Mouse (Mus musculus) embryonic facial prominence, embryonic 12.5 days (tissue): Measurements from ENCODE around the gene Glb1l. TPM values are rescaled to one million over a fixed set of nuclear protein-coding genes. Genes with fewer than 3 reads are reported as not detected.

Source experiments
- ATAC-seq: fragments of 200-750 bp; cut with Nextera tagmentation; 2 replicates; pipeline ENCODE4 v1.8.0; 2017; ENCODE audit not compliant: insufficient number of reproducible peaks, insufficient read depth, low FRiP score, low TSS enrichment
- H3K27ac ChIP-seq: fragments of 300-500 bp; sonication (generic); 2 replicates; pipeline ENCODE4 v1.5.1; 2016; ENCODE audit warnings: mild to moderate bottlenecking
- H3K27me3 ChIP-seq: fragments of 300-500 bp; sonication (generic); 2 replicates; pipeline ENCODE4 v1.6.1; 2016; ENCODE audit warnings: mild to moderate bottlenecking, moderate library complexity
- H3K36me3 ChIP-seq: fragments of 300-500 bp; sonication (generic); 2 replicates; pipeline ENCODE4 v1.6.1; 2016; ENCODE audit warnings: mild to moderate bottlenecking
- H3K4me1 ChIP-seq: fragments of 300-500 bp; sonication (generic); 2 replicates; pipeline ENCODE4 v1.6.1; 2016
- H3K4me2 ChIP-seq: fragments of 300-500 bp; sonication (generic); replicated peaks from 2 replicates; pipeline ENCODE4 v1.6.1; 2016; ENCODE audit warnings: mild to moderate bottlenecking, moderate library complexity
- H3K4me3 ChIP-seq: fragments of 300-500 bp; sonication (generic); 2 replicates; pipeline ENCODE4 v1.5.1; 2016; ENCODE audit warnings: mild to moderate bottlenecking
- H3K9ac ChIP-seq: fragments of 300-500 bp; sonication (generic); 2 replicates; pipeline ENCODE4 v1.6.1; 2016; ENCODE audit warnings: mild to moderate bottlenecking, moderate library complexity
- H3K9me3 ChIP-seq: fragments of 300-500 bp; sonication (generic); 2 replicates; pipeline ENCODE4 v1.6.1; 2016; ENCODE audit warnings: mild to moderate bottlenecking, moderate library complexity
- WGBS: fragments of 180-500 bp; shearing (Covaris S2); methylation state at CpG from one replicate; pipeline ENCODE4 v1.1.7; 2016; 5-methylcytosine and 5-hydroxymethylcytosine counted together
- polyA plus RNA-seq: library from polyadenylated mRNA; unstranded; fragments of >200 nt; fragmentation: Nextera tagmentation; extraction: Ambion mirVana; gene quantifications from 2 replicates; pipeline ENCODE4 v1.2.1, GENCODE M21; 2016

Glb1l gene
- polyA plus RNA-seq, 1 experiment from 2014 or later, result 21.7 TPM

DNA sequence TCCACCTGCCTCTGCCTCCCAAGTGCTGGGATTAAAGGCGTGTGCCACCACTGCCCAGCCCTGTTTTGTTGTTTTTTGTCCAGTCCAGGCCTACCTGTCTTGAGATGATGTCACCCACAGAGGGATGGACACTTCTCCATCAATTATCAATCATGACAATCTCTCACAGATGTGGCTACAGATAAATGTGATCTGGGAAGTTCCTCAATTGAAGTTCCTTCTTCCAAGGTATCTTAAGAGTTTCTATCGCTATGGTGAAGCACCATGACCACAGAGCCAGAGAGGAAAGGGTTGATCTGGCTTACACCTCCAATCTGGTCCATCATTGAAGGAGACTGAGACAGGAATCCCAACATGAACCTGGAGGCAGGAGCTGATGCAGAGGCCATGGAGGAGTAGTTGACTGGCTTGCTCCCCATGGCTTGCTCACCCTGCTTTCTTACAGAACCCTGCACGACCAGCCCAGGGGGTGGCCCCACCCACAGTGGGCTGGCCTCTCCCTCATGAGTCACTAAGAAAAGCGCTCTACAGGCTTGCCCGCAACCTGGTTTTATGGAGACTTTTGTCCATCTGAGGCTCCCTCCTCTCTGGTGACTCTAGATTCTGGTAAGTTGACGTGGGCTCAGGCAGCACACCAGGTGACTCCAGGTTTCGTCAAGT, 19.9 kb upstream of the Glb1l start:
- Histone ChIP-seq H3K9me3 (no peaks in the 10 kb centered on the region), H3K4me1 (no peaks in the 10 kb centered on the region), H3K27me3 (0 out of 2 replicates have a peak, but pooled peaks cover 2% of the 10 kb centered on the region), H3K27ac (no peak overlapping the region), H3K36me3 (no peaks in the 10 kb centered on the region), H3K4me2 (no peak overlapping the region), H3K9ac (no peak overlapping the region), H3K4me3 (no peak overlapping the region)
- WGBS, result 72% methylated on average over 7 of the region's 7 CpGs
- ATAC-seq, result no peak

DNA sequence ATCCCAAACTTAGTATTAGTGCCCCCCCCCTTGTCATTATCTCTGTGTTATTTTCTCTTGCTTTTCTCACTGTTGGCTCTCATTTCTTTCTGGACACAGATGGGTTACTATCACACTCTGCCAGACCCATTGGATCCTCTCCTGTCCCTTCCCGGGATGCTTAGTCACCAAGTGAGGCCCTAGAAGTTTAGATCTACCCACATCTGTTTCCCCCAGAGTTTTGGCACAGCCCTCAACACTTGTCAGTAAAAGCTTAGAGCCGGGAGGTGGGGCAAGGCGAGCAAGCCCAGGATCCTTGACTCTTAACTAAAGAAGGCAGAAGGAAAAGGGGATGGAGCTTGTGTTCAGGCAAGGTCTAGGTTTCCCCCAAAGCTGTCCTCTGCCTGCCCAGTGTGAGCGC, 18.5 kb upstream of the Glb1l start:
- H3K4me2 ChIP-seq, result no peak overlapping the region
- no peak overlapping the region for H3K4me3 ChIP-seq
- H3K27ac ChIP-seq, result no peak overlapping the region
- H3K9me3 ChIP-seq, result no peaks in the 10 kb centered on the region
- H3K27me3 ChIP-seq, result 0 out of 2 replicates have a peak, but pooled peaks cover 2% of the 10 kb centered on the region
- ATAC-seq, result no peak
- no peaks in the 10 kb centered on the region for H3K36me3 ChIP-seq
- no peaks in the 10 kb centered on the region for H3K4me1 ChIP-seq
- H3K9ac ChIP-seq, result no peak overlapping the region
- WGBS, result 71% methylated on average over 4 of the region's 4 CpGs

DNA sequence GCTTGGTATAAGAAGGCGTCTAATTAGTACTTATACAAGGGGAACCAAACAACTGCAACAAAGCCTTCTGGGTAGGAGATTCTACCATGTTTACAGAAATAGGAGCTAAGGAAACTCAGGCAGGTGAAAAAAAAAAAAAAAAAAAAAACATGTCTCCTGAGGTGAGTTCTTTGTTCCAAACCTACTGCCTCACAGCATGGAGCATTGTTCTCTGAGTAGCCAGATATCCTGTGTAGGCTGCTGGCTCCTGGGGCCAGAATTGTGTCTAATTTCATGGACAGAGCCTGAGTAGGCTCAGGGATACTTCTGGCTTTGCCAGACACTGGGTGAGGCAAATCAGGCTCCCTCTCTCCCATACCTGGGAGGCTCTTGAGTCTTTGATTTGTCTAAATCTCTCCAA, 17.0 kb upstream of the Glb1l start:
- 79% methylated on average over 1 of the region's 1 CpGs for WGBS
- H3K27ac ChIP-seq, result no peak overlapping the region
- no peaks in the 10 kb centered on the region for H3K36me3 ChIP-seq
- no peaks in the 10 kb centered on the region for H3K9me3 ChIP-seq
- H3K27me3 ChIP-seq, result 0 out of 2 replicates have a peak, but pooled peaks cover 2% of the 10 kb centered on the region
- no peak overlapping the region for H3K9ac ChIP-seq
- no peak for ATAC-seq
- H3K4me3 ChIP-seq, result no peak overlapping the region
- H3K4me1 ChIP-seq, result no peaks in the 10 kb centered on the region
- no peak overlapping the region for H3K4me2 ChIP-seq

DNA sequence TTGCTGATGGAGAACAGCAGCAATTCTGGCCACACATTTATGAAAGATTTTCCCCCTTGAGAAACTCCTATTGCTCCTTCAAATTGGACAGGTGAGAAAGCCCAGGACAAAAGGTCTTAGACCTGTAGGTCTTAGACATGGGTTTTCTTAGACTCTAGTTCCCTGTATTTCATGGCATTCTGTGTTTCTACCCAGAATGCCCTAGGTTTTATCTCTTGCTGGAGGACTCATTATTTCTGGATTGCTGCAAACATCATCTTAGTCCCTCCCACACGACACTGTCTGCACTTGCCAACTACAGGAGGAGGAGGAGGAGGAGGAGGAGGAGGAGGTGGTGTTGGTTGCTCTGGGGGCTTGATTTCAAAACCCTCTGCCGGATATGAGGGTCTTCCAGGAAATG, 15.5 kb upstream of the Glb1l start:
- H3K27me3 ChIP-seq, result peaks cover 14% of the 10 kb centered on the region
- no peak overlapping the region for H3K9ac ChIP-seq
- H3K4me1 ChIP-seq, result no peaks in the 10 kb centered on the region
- no peak overlapping the region for H3K4me3 ChIP-seq
- WGBS, result 62% methylated on average over 2 of the region's 2 CpGs
- no peak overlapping the region for H3K27ac ChIP-seq
- no peaks in the 10 kb centered on the region for H3K9me3 ChIP-seq
- H3K4me2 ChIP-seq, result no peak overlapping the region
- ATAC-seq, result no peak
- no peaks in the 10 kb centered on the region for H3K36me3 ChIP-seq

DNA sequence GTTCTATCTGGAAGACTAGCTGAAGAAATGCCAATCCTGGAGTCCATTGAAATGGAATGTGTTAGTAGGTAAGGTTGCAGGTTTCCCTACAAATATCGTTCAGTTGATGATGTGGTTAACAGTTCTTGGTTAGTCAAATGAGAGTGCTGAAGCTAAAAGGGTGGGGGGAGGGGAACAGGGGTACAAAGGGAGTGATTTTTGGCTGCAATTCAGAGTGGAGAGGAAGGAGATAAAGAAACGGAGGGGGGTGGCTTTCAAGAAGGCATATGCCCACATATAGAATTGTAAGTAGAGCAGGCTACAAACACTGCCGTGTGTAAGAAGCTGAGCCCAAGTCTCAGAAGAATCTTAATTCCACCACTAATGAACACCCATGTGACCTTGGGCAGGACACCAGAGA, 14.9 kb upstream of the Glb1l start:
- 77% methylated on average over 3 of the region's 3 CpGs for WGBS
- H3K4me2 ChIP-seq, result no peak overlapping the region
- H3K4me3 ChIP-seq, result no peak overlapping the region
- no peaks in the 10 kb centered on the region for H3K36me3 ChIP-seq
- no peak overlapping the region for H3K27ac ChIP-seq
- no peak for ATAC-seq
- peaks cover 21% of the 10 kb centered on the region for H3K27me3 ChIP-seq
- no peak overlapping the region for H3K9ac ChIP-seq
- H3K9me3 ChIP-seq, result no peaks in the 10 kb centered on the region
- H3K4me1 ChIP-seq, result no peaks in the 10 kb centered on the region

DNA sequence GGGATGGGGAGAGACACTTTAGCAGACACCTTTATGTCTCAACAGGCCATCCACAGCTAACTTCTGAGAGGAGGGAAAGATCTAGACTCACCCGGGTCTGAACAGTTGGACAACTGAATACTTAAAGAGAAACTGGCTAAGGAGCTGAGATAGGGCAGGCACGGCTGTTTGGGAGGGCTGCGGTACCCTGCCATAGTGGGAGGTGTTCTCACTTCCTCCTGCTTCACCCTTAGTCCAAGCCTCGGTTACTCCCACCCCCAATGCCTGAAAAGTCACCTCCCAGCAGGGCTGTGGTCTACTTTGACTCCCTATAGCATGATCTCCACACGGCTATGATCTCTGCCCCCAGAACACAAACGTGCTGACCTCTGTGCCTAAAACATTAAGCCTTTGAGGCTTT, 12.9 kb upstream of the Glb1l start:
- peaks cover 4% of the 10 kb centered on the region; the same call in 1 of the 2 replicates for H3K4me1 ChIP-seq
- H3K9ac ChIP-seq, result no peak overlapping the region
- H3K4me3 ChIP-seq, result no peak overlapping the region
- H3K27ac ChIP-seq, result no peak overlapping the region
- WGBS, result 62% methylated on average over 6 of the region's 6 CpGs
- H3K27me3 ChIP-seq, result peaks cover 40% of the 10 kb centered on the region
- H3K4me2 ChIP-seq, result no peak overlapping the region
- H3K36me3 ChIP-seq, result no peaks in the 10 kb centered on the region
- H3K9me3 ChIP-seq, result no peaks in the 10 kb centered on the region
- no peak for ATAC-seq

DNA sequence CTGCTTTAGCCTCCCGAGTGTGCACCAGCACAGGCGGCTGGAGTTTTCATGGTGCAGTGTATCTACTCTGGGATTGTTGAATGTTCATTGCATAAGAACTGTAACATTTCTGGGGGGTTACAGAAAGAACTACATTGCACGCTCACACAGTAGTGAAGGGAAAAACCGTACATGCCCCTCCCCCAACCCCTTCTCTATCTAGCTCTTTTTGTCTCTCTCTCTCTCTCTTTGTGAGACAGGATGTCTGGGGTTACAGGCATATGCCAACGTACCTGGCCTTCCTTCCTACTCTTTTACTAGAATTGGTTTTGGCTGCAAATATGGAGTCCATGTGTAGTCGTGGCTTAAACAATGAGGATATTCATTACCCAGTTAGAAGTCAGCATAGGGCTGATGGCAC, 12.3 kb upstream of the Glb1l start:
- WGBS, result 73% methylated on average over 6 of the region's 6 CpGs
- Histone ChIP-seq H3K4me2 (no peak overlapping the region), H3K9me3 (no peaks in the 10 kb centered on the region), H3K27ac (no peak overlapping the region), H3K27me3 (peaks cover 46% of the 10 kb centered on the region), H3K36me3 (no peaks in the 10 kb centered on the region), H3K9ac (no peak overlapping the region), H3K4me1 (peaks cover 9% of the 10 kb centered on the region; the same call in 1 of the 2 replicates), H3K4me3 (no peak overlapping the region)
- no peak for ATAC-seq

DNA sequence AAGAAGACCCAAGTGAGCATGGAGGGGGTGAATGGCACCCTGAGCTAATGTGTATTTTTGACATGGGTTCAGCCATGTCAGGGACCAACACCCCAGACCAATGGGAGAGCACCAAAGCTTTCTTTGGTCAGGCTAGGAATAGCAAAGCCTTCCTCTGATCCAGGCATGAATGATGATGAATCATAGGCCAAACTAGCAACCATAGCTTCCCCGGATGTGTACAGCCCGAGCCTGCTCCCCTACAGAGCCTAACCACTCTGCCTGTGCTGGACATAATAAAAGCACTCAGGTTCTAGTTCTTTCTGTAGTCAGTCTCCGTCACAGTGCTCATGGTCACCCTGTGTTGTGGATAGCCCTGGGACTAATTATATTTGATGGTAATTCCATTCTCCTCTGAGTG, 10.9 kb upstream of the Glb1l start:
- H3K4me1 ChIP-seq, result peaks cover 9% of the 10 kb centered on the region; the same call in 1 of the 2 replicates
- peaks cover 58% of the 10 kb centered on the region for H3K27me3 ChIP-seq
- no peak overlapping the region for H3K9ac ChIP-seq
- no peak overlapping the region for H3K27ac ChIP-seq
- H3K4me3 ChIP-seq, result no peak overlapping the region
- no peaks in the 10 kb centered on the region for H3K9me3 ChIP-seq
- WGBS, result 78% methylated on average over 3 of the region's 3 CpGs
- no peaks in the 10 kb centered on the region for H3K36me3 ChIP-seq
- no peak for ATAC-seq
- no peak overlapping the region for H3K4me2 ChIP-seq

DNA sequence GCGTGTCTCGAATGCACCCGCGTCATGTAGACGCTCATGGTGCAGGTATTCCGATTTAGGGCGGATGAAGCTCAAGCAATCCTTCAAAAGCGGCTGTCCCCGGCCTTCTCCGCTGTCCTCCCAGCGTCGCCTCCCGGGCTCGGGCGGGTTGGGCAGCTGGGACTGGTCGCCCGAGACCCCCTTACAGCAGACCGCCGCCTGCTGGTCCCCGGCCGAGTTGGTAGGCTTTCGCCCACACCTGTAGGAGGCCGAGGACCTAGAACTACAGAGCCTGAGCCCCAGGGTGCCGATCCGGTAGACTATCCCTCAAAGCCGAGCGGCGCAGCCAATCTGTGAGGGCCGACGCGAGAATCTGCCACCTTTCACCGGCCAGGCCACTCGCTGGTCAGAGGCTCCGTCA, 8.9 kb upstream of the Glb1l start, which contains the start of gene Tuba4a:
Tuba4a (minus strand) TSS at position 335 of the 400 bp plus-strand sequence.
- under 1% methylated on average over 34 of the region's 34 CpGs for WGBS
- Histone ChIP-seq H3K27ac (no peak within 1 kb of the TSS), H3K4me3 (peak within 1 kb of the TSS; percentile 50), H3K27me3 (peaks cover 62% of the 10 kb centered on the region), H3K9ac (peak within 1 kb of the TSS; percentile 39), H3K4me1 (peaks cover 9% of the 10 kb centered on the region; the same call in 1 of the 2 replicates), H3K36me3 (peaks cover 6% of the 10 kb centered on the region), H3K4me2 (peak within 1 kb of the TSS; percentile 92), H3K9me3 (no peaks in the 10 kb centered on the region)
- no peak; the same call in 1 of the 2 replicates for ATAC-seq

DNA sequence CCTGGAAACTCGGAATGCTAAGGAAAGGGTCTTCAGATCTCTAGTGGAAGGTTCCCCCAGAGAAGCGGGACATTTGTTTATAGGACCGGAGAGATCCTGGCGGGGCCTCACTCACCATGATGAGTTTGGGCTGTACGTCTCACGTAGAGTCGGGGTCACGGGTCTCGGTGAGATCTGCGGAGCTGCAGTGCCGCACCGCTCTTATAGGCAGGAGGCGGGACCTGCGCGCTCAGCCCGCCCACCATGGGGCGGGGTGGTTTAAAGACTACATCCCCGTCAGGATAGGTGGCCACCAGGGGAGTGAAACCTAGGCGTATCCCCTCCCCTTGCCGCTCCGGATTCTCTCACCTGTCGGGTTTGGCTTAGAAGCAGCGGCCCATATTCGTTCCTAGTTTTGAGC, 8.5 kb upstream of the Glb1l start:
- Histone ChIP-seq H3K4me3 (peak overlapping the region; percentile 50), H3K4me1 (peaks cover 9% of the 10 kb centered on the region; the same call in 1 of the 2 replicates), H3K4me2 (peak overlapping the region; percentile 92), H3K27me3 (peaks cover 62% of the 10 kb centered on the region), H3K36me3 (peaks cover 10% of the 10 kb centered on the region), H3K9ac (peak overlapping the region; percentile 39), H3K27ac (no peak overlapping the region), H3K9me3 (no peaks in the 10 kb centered on the region)
- peak; percentile 41; the same call in 1 of the 2 replicates for ATAC-seq
- WGBS, result under 1% methylated on average over 24 of the region's 24 CpGs

DNA sequence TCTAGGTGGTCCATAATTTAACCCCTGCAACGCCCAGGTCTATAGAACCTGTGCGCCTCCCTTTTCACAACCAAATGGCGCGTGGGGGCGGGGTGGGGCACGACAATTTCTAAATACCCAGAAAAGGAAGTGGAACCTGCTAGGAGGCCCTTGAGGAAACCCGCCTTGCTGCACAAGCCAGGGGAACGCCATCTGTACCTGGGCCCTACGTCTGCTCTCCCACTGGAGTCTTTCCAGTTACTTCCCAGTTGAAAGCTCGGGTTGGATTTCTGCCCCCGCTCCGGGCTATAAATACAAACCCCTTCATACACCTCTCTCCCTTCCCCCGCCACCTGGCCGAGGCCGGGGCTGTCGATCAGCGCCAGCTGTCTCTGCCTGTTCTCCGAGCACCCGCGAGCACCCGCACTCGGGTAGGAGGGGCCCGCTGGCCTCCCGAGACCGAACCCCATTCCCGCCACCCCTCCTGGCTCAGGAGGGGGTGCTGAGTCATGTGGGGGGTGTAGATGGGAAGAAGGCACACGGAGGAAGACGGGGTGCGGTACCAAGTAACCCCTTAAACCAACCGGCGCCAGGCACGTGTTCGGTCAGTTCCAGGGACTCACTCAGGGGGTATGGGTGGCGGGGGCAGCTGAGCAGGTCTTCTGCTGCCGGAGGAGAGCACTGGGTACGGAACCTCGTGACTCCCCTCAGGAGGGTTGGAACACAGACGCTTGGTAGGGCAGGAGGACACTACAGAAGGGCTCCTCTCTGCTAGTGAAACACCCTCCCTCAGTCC, 7.8 kb upstream of the Glb1l start:
- Histone ChIP-seq H3K4me3 (peak overlapping the region; percentile 50), H3K9ac (peak overlapping the region; percentile 39), H3K9me3 (no peaks in the 10 kb centered on the region), H3K27ac (no peak overlapping the region), H3K4me2 (peak overlapping the region; percentile 92), H3K36me3 (peaks cover 17% of the 10 kb centered on the region), H3K4me1 (peaks cover 9% of the 10 kb centered on the region; the same call in 1 of the 2 replicates), H3K27me3 (peaks cover 62% of the 10 kb centered on the region)
- 1% methylated on average over 38 of the region's 38 CpGs for WGBS
- no peak; the same call in 1 of the 2 replicates for ATAC-seq

DNA sequence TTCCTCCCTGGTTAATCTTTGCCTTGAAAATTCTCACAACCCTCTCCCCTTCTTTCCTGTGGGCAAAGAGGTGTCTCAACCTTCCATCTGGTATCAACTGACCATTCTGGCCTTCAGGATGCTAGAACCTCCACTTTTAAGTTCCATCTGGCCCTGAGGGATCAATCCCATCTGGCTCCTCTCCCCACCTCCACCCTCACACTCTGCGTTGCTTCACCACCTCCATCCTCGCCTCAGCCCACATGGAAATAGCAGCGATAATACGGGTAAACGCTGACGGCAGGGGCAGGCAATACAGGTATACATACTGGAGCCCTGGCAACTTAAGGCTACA, 7.2 kb upstream of the Glb1l start:
- peak overlapping the region; percentile 92 for H3K4me2 ChIP-seq
- no peak for ATAC-seq

More for the DNA sequence above, 7.2 kb upstream of the Glb1l start:
- 5% methylated on average over 6 of the region's 6 CpGs for WGBS
- Histone ChIP-seq H3K36me3 (peaks cover 23% of the 10 kb centered on the region), H3K4me1 (peaks cover 9% of the 10 kb centered on the region; the same call in 1 of the 2 replicates), H3K4me3 (peak overlapping the region; percentile 50; the same call in 1 of the 2 replicates), H3K9me3 (no peaks in the 10 kb centered on the region), H3K27ac (no peak overlapping the region), H3K9ac (no peak overlapping the region), H3K27me3 (peaks cover 62% of the 10 kb centered on the region)
